Mouse (Mus musculus): ENCODE data around the gene Zbtb38.

Gene Zbtb38

GRCm38 (mm10) chr9:96752603-96753114 is at the start of gene Zbtb38:
Gene Zbtb38 (minus strand): TSS chr9:96752831.
- DNase-seq (ENCODE audit: low spot score in 2 of 2) = peak; percentile 89 to 92

DNA sequence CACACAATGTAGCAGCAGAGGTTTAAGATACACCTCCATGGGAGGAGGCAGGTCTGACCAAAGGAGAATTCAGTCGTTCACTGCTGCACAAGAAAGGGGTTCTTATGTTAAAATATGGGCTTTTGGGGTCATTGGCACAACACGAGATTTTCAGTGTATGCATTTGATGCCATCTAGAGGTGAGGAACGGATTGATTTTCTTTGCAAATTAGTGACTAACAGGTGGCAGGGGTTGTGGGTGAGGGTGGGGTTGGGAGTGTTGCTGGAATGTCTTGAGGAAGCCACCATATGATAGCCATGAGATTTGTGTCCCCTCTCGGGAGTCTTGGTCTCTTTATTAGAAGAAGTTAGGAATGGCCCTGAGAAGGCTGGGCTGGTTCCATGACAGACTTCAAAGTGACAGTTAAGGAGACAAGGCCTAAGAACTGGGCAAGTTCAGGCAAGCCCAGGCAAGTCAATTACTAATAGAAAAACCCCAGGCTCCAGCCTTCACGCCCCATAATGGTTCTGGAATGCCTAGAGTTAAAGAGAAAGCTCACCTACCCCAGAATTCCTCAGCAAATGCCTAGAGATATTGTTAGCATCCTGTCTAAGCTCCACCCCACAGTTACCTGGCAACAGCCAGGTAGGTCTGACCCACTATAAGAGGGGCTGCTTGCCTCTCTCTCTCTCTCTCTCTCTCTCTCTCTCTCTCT is 47.6 kb upstream of the Zbtb38 start:
- DNase-seq (ENCODE audit: low spot score in 2 of 2) = no peak

DNA sequence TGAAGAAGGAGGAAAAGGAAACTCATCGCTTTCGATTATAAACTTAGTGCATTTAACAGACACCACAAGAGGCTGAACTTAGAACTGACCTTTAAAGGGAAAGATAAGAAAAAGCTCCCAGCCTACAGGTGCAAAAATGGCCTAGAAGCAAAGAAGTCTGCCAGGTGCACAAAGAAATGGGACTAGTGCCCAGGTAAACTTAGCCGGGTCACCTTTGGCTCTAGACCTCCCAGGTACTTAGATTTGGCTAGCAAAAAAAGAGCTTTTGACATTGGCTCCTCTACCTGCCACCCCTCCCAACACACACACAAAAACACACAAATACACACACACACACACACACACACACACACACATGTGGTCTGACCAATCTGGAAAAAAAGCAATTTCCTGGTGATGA is 44.7 kb upstream of the Zbtb38 start:
- DNase-seq (ENCODE audit: low spot score in 2 of 2) = no peak

DNA sequence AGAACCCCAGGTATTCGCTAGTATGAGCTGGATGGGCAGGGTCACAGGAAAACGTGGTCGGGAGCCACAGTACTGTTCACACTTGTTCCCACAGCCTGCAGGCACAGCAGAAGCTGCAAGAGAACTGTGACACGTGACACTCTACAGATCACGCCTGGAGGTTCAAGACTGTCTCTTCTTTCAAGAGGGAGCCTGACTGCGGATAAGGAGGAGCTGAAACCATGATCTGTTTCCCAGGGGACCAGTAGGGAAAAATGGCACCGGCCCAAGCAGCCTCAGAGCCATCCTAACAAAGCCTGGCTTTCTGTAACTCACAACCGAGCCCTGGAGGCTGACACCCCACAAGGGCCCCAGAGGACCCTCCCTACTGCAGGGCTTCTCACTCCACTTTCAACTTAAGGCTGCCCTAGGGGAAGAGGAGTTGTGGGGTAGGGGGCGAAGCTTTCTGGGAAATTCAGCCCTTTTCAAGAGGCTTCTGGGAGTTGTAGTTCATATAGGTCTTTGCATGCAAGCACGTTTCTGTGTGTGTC is 42.8 kb upstream of the Zbtb38 start:
- DNase-seq (ENCODE audit: low spot score in 2 of 2) = peak; percentile 23 to 24

DNA sequence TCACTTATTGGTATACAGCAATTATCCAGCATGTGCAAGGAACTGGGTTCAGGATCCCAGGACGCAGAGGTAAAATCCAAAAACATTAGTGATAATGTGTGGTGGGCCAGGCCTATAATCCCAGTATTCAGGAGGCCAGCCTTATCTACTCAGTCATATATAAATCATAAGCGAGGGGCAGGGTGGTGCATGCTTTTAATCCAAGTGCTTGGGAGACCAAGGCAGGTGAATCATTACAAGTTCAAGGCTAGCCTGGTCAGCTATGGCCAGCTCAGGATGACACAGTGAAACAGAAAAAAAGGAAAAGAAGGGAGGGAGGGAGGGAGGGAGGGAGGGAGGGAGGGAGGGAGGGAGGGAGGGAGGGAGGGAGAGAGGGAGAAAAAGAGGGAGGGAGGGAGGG is 42.0 kb upstream of the Zbtb38 start:
- DNase-seq (ENCODE audit: low spot score in 2 of 2) = no peak

- no peak for DNase-seq (ENCODE audit: low spot score in 2 of 2)
Observed at GRCm38 (mm10) chr9:96792543-96792942, 39.9 kb upstream of the Zbtb38 start.

DNA sequence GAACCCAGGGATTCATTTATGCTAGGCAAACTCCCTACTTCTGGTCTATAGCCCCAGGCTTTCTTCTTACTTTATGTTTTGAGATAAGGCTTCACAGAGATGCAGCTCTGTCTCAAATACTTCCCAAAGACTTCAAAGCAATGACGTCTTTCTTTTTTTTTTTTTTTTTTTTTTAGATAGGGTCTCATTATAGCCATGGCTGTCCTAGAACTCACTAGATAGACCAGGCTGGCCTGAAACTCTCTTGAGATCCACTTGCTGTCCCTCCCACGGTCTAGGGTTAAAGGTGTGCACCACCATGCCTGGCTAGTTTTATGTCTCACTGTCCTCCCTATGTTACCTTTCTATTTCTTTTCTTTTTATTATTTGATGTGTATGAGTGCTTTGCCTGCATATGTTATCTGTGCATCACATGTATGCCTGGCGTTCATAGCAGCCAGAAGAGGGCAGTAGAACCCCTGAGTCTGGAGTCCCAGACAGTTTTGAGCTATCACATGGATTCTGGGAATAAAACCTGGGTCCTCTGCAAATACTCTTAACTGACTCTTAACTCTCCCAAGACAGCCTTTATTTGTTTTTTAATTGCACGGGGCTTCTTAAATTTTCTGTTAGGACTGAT is 37.9 kb upstream of the Zbtb38 start:
- DNase-seq (ENCODE audit: low spot score in 2 of 2) = no peak

DNA sequence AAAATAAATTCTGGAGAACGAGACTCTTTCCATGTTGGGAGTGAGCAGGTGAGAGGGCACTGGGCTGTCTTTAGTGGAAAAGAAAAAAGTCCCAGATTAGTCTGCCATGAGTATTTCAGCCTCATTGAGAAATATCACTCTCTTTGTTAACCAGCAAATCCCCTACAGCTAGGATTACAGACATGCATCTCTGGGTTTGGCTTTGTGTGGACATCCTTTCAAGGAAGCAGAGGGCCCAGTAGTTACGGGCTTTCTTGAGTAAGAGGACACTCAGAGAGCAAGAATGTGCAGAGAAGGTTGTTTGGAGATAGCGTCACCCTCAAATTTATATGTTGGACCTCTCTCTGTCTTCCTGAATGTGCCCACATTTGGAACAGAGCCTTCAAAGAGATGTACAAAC is 37.3 kb upstream of the Zbtb38 start:
- no peak for DNase-seq (ENCODE audit: low spot score in 2 of 2)

DNA sequence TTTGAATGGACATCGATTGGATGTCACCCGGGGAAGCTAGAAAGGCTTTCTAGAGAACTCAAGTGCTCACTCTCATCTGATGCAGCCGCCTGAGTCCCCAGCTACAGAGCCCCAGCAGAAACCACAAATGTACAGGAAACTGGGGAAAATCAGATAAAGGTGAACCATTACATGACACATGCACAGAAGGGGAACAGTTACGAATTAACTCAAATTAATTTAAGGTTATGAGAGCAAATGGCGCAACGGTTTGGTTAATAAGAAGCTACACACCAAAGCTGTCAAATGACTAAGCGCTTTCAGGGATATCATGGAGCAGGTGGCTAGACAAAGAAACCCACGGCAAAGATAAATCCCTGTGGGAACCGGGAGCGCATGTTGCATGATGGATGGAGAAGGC is 35.2 kb upstream of the Zbtb38 start:
- DNase-seq (ENCODE audit: low spot score in 2 of 2) = no peak

- DNase-seq (ENCODE audit: low spot score in 2 of 2) = no peak
Observed at GRCm38 (mm10) chr9:96785871-96786342, 33.3 kb upstream of the Zbtb38 start.

- no peak for DNase-seq (ENCODE audit: low spot score in 2 of 2)
Observed at GRCm38 (mm10) chr9:96785187-96785586, 32.6 kb upstream of the Zbtb38 start.

- no peak for DNase-seq (ENCODE audit: low spot score in 2 of 2)
Observed at GRCm38 (mm10) chr9:96783667-96784066, 31.0 kb upstream of the Zbtb38 start.

DNA sequence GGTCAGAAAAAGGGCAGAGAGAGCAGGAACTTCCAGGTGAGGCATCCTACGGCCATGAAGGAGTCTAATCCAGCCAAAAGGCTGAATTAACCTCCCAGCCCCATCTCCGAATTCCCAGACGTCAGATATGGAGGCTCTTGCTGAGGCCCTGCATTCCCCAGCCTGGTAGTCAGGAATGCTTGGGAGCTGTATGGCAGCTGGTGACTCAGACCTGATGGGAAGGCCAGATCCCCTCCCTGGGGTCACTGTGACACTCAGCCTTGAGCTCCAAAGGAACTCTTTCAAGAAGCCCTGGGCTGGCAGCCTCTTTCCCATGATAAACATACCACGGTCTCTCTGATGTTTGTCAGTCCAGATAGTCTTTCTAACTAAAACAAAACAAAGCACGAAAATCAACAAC is 30.6 kb upstream of the Zbtb38 start:
- no peak for DNase-seq (ENCODE audit: low spot score in 2 of 2)

- no peak for DNase-seq (ENCODE audit: low spot score in 2 of 2)
Observed at GRCm38 (mm10) chr9:96782062-96782461, 29.4 kb upstream of the Zbtb38 start.

DNA sequence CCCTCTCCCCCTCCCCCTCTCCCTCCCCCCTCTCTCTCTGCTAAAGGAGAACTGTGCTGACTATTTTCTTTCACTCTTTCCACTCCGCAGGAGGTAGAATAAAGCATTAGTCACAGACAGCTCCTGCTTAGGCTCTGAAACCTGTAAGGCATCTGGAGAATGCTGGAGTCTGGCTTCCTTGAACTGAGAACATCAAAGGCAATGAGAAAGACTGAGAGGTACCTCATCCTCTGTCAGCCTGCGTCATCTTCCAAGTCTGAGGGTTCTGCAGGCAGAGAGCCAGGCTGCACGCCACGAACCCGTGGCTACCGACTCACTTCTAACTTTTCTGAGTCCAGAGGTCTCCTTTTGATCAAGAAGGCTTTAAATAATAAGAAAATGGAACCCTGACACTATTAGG is 20.5 kb upstream of the Zbtb38 start:
- DNase-seq (ENCODE audit: low spot score in 2 of 2) = no peak

DNA sequence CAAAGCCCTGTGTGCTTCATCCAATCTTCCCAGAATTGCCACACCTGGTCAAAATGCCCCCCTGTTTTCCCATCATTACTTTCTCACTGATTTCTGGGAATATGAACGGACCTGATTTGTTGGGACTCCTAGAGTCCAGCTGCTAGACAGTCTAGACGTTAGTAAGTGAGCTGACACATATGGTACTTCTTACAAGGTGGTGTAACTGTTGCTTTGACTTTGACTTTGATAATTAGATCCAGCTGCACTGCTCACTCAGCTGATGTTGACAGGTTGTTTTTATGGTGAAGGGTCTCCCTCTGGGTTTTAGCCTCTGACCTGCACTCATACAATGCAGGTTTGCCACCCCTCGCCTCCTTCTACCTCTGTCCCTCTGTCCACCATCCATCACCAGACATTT is 17.8 kb upstream of the Zbtb38 start:
- no peak for DNase-seq (ENCODE audit: low spot score in 2 of 2)

DNA sequence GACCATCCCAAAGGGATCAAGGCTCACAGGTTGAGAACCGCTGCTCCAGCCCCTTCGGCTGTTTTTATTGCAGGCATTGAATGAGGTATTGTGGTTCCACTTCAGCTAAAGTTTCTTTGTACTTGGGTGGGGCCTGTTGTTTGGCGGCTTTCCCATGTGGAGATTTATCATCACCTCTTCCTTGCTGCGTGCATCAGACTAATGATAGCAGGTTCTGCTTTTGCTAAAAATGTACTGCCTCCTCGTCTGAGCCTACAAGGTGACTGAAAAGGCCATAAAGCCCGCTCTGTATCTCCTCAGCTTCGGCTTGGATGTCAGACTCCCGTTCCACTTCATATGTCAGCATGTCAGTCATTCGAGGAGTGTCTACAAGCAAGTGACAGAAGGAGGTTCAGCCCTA is 17.0 kb upstream of the Zbtb38 start:
- no peak for DNase-seq (ENCODE audit: low spot score in 2 of 2)

GRCm38 (mm10) chr9:96767874-96768273 is 15.2 kb upstream of the Zbtb38 start:
- DNase-seq (ENCODE audit: low spot score in 2 of 2) = no peak

- no peak for DNase-seq (ENCODE audit: low spot score in 2 of 2)
Observed at GRCm38 (mm10) chr9:96766078-96766477, 13.4 kb upstream of the Zbtb38 start.

GRCm38 (mm10) chr9:96765410-96765809 is 12.8 kb upstream of the Zbtb38 start:
- DNase-seq (ENCODE audit: low spot score in 2 of 2) = no peak

DNA sequence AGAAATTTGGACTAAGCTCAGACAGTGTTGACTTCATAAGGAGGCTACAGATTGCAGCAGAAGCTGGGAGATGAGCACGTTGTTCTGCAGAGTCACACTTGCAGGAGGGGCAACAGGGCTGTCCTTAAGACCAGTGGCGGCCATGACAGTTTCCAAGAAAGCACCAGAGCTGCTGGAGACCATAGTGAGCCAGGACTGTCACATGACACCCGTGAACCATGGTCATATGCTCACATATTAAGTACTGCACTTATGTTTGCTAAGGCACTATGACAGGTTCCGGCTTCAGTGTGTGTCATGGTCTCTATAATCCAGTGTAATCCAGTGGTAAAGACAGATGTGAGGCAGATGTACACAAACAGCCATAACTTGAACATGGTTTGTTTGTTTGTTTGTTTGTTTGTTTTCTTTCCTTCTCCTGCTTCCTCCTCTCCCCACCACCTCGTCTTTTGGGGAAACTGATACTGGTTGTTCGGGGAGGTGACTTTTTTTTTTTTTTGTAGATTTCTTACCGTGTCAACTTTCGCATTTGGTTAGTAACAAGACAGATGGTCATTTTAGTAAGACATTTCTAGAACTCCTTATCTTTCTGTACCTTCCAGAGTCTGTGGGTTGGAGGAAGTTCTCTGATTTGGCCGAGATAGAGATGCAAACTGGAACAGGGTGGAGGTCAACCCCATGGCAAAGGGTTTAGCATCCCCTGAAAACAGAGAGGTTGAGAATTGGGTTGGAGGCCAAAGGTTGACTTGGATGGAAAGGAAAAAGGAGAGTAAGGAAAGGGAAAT is 11.4 kb upstream of the Zbtb38 start:
- DNase-seq (ENCODE audit: low spot score in 2 of 2) = no peak

GRCm38 (mm10) chr9:96763025-96763424 is 10.4 kb upstream of the Zbtb38 start:
- DNase-seq (ENCODE audit: low spot score in 2 of 2) = no peak

All from heart, adult 9 months (tissue).